Mouse (Mus musculus) lung, adult 2 months (tissue): ENCODE data around the gene Zswim4.

ENCODE experiments used
- CTCF ChIP-seq: fragments of 200-500 bp; IDR thresholded peaks from 2 replicates; pipeline ENCODE4 v1.5.1; 2011; ENCODE audit warnings: mild to moderate bottlenecking, low read length, control low read depth; ENCODE audit not compliant: insufficient read depth
- POLR2A ChIP-seq: fragments of 200-500 bp; IDR thresholded peaks from 2 replicates; pipeline ENCODE4 v1.6.1; 2011; ENCODE audit warnings: low read depth, mild to moderate bottlenecking, control low read depth, low read length, borderline replicate concordance; ENCODE audit errors: extremely low read depth

DNA sequence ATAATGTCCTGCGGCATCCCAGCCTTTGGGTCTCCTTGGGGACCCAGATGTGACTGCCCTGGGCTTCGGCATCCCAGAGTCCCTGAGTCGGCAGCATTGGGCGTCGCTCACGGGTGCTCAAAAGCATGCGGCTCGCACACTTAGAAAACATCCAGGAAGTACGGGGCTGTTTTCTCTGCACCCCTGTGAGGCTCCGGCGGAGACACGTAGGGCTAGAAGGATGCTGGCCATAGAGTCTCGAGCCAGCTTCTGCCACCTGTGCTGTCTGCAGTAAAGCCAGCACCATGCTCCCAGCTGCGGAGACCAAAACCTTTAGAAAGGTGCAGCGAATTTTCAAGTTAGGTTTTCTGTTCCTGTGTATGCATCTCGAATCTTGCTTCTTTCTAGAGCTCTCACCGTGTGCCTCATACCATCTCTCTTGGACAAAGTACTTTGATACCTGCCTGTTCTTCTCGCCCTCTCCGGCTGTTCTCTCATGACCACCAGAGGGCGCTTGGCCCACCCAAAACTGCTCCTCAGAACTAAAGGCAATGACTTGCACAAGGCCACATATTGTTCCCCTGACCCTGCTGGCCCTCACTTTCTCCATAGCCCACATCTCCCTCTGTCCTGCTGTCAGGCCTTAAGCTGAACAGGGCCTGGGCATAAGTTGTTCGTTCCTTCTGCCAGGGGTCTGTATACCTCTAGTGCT lies 49.6 kb downstream of the Zswim4 start:
- TF ChIP-seq POLR2A (no peak), CTCF (peak; percentile 80)
